Mouse (Mus musculus): Measurements from ENCODE around the gene Pcdh10. TPM values are rescaled to one million over a fixed set of nuclear protein-coding genes. Genes with fewer than 3 reads are reported as not detected.
A peak's percentile ranks its signal among the peaks of the same experiment; 100 is the strongest.

The Pcdh10 gene
- 0.21 and 0.46 TPM in 2 replicates for polyA plus RNA-seq (2015; fragmentation: Nextera tagmentation; extraction: Ambion mirVana)

GRCm38 (mm10) chr3:45378145-45378544 is at the start of gene Pcdh10:
Gene Pcdh10, plus strand, starts transcription at chr3:45378398.
- peaks cover 45% of the 10 kb centered on the region for H3K4me1 ChIP-seq (ENCODE audit: insufficient read depth, low read length)
- H3K9me3 ChIP-seq (ENCODE audit: low read length): no peaks in the 10 kb centered on the region
- peak within 1 kb of the TSS; percentile 43 for H3K9ac ChIP-seq (replicated peaks; ENCODE audit: low read length)
- WGBS: under 1% methylated on average over 26 of the region's 26 CpGs
- H3K4me3 ChIP-seq (ENCODE audit: low read length): peak within 1 kb of the TSS; percentile 54
- peak; percentile 93 for ATAC-seq (ENCODE audit: low FRiP score, low TSS enrichment)
- H3K27ac ChIP-seq (ENCODE audit: low read length): no peak within 1 kb of the TSS
- peak within 1 kb of the TSS; percentile 94 for H3K4me2 ChIP-seq (replicated peaks; ENCODE audit: low read depth, low read length)
- H3K36me3 ChIP-seq (ENCODE audit: insufficient read depth, low read length): no peaks in the 10 kb centered on the region
- H3K27me3 ChIP-seq (ENCODE audit: insufficient read depth, low read length): peaks cover 66% of the 10 kb centered on the region

DNA sequence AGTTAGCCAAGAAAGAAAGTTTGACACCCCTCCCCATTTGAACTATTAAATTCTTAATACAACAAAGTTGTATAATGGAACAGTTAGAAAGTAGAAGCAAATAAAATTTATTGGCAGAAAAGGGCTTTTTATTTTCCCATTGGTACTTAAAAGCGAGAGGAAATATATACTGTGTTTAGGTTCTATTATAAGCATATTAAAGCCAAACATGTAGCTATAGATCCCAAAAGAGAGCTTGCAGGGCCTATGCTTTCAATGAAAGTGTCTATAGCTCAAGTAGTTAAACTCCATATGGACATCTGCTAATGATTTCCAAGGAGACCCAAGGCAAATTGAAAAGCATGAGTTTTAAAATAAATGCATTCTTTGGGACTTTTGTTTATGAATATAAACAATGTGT is 22.3 kb upstream of the Pcdh10 start:
- 79% methylated on average over 1 of the region's 1 CpGs for WGBS
- H3K9ac ChIP-seq (replicated peaks; ENCODE audit: low read length): no peak overlapping the region
- H3K4me1 ChIP-seq (ENCODE audit: insufficient read depth, low read length): no peaks in the 10 kb centered on the region
- H3K27ac ChIP-seq (ENCODE audit: low read length): no peak overlapping the region
- H3K36me3 ChIP-seq (ENCODE audit: insufficient read depth, low read length): no peaks in the 10 kb centered on the region
- no peak for ATAC-seq (ENCODE audit: low FRiP score, low TSS enrichment)
- H3K27me3 ChIP-seq (ENCODE audit: insufficient read depth, low read length): no peaks in the 10 kb centered on the region
- H3K4me3 ChIP-seq (ENCODE audit: low read length): no peak overlapping the region
- no peaks in the 10 kb centered on the region for H3K9me3 ChIP-seq (ENCODE audit: low read length)
- no peak overlapping the region for H3K4me2 ChIP-seq (replicated peaks; ENCODE audit: low read depth, low read length)

GRCm38 (mm10) chr3:45368952-45369351 is 9.2 kb upstream of the Pcdh10 start:
- no peaks in the 10 kb centered on the region for H3K9me3 ChIP-seq (ENCODE audit: low read length)
- H3K4me3 ChIP-seq (ENCODE audit: low read length): no peak overlapping the region
- ATAC-seq (ENCODE audit: low FRiP score, low TSS enrichment): no peak
- H3K27me3 ChIP-seq (ENCODE audit: insufficient read depth, low read length): no peaks in the 10 kb centered on the region
- no peak overlapping the region for H3K9ac ChIP-seq (replicated peaks; ENCODE audit: low read length)
- no peak overlapping the region for H3K27ac ChIP-seq (ENCODE audit: low read length)
- no peaks in the 10 kb centered on the region for H3K4me1 ChIP-seq (ENCODE audit: insufficient read depth, low read length)
- WGBS: 64% methylated on average over 1 of the region's 1 CpGs
- H3K4me2 ChIP-seq (replicated peaks; ENCODE audit: low read depth, low read length): no peak overlapping the region
- no peaks in the 10 kb centered on the region for H3K36me3 ChIP-seq (ENCODE audit: insufficient read depth, low read length)

GRCm38 (mm10) chr3:45375761-45376500 is 2.3 kb upstream of the Pcdh10 start:
- peak overlapping the region; percentile 43; the same call in 1 of the 2 replicates for H3K9ac ChIP-seq (replicated peaks; ENCODE audit: low read length)

DNA sequence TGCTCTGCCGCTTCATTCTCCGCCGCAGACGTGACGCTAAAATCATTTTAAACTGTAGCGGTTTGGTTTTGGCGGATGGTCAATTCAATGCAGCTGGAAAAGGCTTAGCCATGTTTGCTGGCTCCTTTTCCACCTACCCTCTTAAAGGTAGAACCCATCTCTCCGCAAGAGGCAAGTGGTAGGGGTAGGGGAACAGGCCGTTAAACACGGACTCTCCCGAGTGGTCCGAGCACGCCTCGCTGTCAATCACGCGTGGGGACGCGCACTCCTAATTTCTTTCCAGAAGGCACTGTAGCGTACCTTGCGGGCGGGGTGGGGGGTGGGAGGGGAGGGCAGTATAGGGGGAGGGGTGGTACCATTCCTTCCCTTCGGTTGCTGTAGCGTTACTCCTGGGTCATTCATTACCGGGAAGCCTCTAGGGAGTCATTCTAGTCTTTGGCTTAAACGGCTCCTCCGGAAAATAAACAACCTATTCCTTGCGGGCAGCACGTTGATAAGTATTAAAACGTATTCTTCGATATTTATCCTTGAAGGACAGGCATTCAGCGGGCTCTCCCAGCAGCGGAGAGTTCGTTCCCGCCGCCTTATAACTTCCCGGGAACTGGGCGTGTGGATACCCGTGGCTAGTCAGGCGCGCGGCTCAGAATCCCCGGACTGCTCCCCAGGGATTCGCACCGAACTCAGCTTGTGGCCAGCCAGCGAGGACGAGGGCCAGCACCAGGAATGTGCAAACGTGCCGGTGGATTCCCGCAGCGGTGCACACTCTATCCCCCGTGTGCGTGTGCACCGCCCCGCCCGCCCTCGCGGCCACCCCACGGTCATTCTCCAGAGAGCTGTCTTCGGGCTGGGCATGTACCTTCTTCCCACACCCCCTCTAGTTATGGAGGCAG is 1.5 kb upstream of the Pcdh10 start:
- peaks cover 58% of the 10 kb centered on the region for H3K27me3 ChIP-seq (ENCODE audit: insufficient read depth, low read length)
- H3K4me1 ChIP-seq (ENCODE audit: insufficient read depth, low read length): peaks cover 44% of the 10 kb centered on the region
- 0 out of 2 replicates have a peak, but pooled peaks have one; percentile 13 for ATAC-seq (ENCODE audit: low FRiP score, low TSS enrichment)

More at GRCm38 (mm10) chr3:45375761-45376500, 2.3 kb upstream of the Pcdh10 start:
- Histone ChIP-seq H3K36me3 (ENCODE audit: insufficient read depth, low read length) (no peaks in the 10 kb centered on the region), H3K4me1 (ENCODE audit: insufficient read depth, low read length) (peaks cover 36% of the 10 kb centered on the region), H3K27ac (ENCODE audit: low read length) (no peak overlapping the region), H3K4me2 (replicated peaks; ENCODE audit: low read depth, low read length) (peak overlapping the region; percentile 94), H3K9me3 (ENCODE audit: low read length) (no peaks in the 10 kb centered on the region), H3K4me3 (ENCODE audit: low read length) (peak overlapping the region; percentile 54), H3K27me3 (ENCODE audit: insufficient read depth, low read length) (peaks cover 50% of the 10 kb centered on the region)
- ATAC-seq (ENCODE audit: low FRiP score, low TSS enrichment): peak; percentile 32
- under 1% methylated on average over 26 of the region's 27 CpGs for WGBS

GRCm38 (mm10) chr3:45377391-45377998 is 703 bp upstream of the Pcdh10 start:
- Histone ChIP-seq H3K9me3 (ENCODE audit: low read length) (no peaks in the 10 kb centered on the region), H3K4me3 (ENCODE audit: low read length) (peak overlapping the region; percentile 54), H3K36me3 (ENCODE audit: insufficient read depth, low read length) (no peaks in the 10 kb centered on the region), H3K4me1 (ENCODE audit: insufficient read depth, low read length) (peaks cover 45% of the 10 kb centered on the region), H3K9ac (replicated peaks; ENCODE audit: low read length) (peak overlapping the region; percentile 43; the same call in 1 of the 2 replicates), H3K27me3 (ENCODE audit: insufficient read depth, low read length) (peaks cover 63% of the 10 kb centered on the region), H3K27ac (ENCODE audit: low read length) (no peak overlapping the region), H3K4me2 (replicated peaks; ENCODE audit: low read depth, low read length) (peak overlapping the region; percentile 94)
- peak; percentile 21; the same call in 1 of the 2 replicates for ATAC-seq (ENCODE audit: low FRiP score, low TSS enrichment)
- under 1% methylated on average over 26 of the region's 26 CpGs for WGBS

More for the DNA sequence above, 1.5 kb upstream of the Pcdh10 start:
- Histone ChIP-seq H3K4me3 (ENCODE audit: low read length) (peak overlapping the region; percentile 54), H3K4me2 (replicated peaks; ENCODE audit: low read depth, low read length) (peak overlapping the region; percentile 94), H3K9me3 (ENCODE audit: low read length) (no peaks in the 10 kb centered on the region), H3K27ac (ENCODE audit: low read length) (no peak overlapping the region), H3K36me3 (ENCODE audit: insufficient read depth, low read length) (no peaks in the 10 kb centered on the region), H3K9ac (replicated peaks; ENCODE audit: low read length) (peak overlapping the region; percentile 43)
- WGBS: under 1% methylated on average over 53 of the region's 59 CpGs

DNA sequence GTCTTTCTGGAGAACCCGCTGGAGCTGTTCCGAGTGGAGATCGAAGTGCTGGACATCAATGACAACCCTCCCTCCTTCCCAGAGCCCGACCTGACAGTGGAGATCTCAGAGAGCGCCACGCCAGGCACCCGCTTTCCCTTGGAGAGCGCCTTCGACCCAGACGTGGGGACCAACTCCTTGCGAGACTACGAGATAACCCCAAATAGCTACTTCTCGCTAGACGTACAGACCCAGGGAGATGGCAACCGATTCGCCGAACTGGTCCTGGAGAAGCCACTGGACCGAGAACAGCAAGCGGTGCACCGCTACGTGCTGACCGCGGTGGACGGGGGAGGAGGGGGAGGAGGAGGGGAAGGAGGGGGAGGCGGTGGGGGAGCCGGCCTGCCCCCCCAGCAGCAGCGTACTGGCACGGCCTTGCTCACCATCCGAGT is 1.4 kb downstream of the Pcdh10 start:
- H3K9ac ChIP-seq (replicated peaks; ENCODE audit: low read length): no peak overlapping the region
- H3K4me2 ChIP-seq (replicated peaks; ENCODE audit: low read depth, low read length): peak overlapping the region; percentile 94
- H3K36me3 ChIP-seq (ENCODE audit: insufficient read depth, low read length): no peaks in the 10 kb centered on the region
- H3K4me1 ChIP-seq (ENCODE audit: insufficient read depth, low read length): peaks cover 45% of the 10 kb centered on the region
- H3K27me3 ChIP-seq (ENCODE audit: insufficient read depth, low read length): peaks cover 61% of the 10 kb centered on the region
- no peak for ATAC-seq (ENCODE audit: low FRiP score, low TSS enrichment)
- no peak overlapping the region for H3K27ac ChIP-seq (ENCODE audit: low read length)
- H3K9me3 ChIP-seq (ENCODE audit: low read length): no peaks in the 10 kb centered on the region
- peak overlapping the region; percentile 54 for H3K4me3 ChIP-seq (ENCODE audit: low read length)
- under 1% methylated on average over 24 of the region's 29 CpGs for WGBS

- Histone ChIP-seq H3K9ac (replicated peaks; ENCODE audit: low read length) (no peak overlapping the region), H3K27ac (ENCODE audit: low read length) (no peak overlapping the region), H3K9me3 (ENCODE audit: low read length) (no peaks in the 10 kb centered on the region), H3K4me2 (replicated peaks; ENCODE audit: low read depth, low read length) (peak overlapping the region; percentile 94), H3K4me1 (ENCODE audit: insufficient read depth, low read length) (peaks cover 45% of the 10 kb centered on the region), H3K36me3 (ENCODE audit: insufficient read depth, low read length) (no peaks in the 10 kb centered on the region), H3K4me3 (ENCODE audit: low read length) (peak overlapping the region; percentile 54), H3K27me3 (ENCODE audit: insufficient read depth, low read length) (peaks cover 59% of the 10 kb centered on the region)
- under 1% methylated on average over 55 of the region's 55 CpGs for WGBS
- ATAC-seq (ENCODE audit: low FRiP score, low TSS enrichment): 0 out of 2 replicates have a peak, but pooled peaks have one; percentile 2
Measured at GRCm38 (mm10) chr3:45379972-45380761, 2.0 kb downstream of the Pcdh10 start.
